Mouse (Mus musculus): Measurements from ENCODE around the gene Hist1h4c.
A peak's percentile ranks its signal among the peaks of the same experiment; 100 is the strongest.
"Not testable (repeated sequence)": the region's sequence is repeated elsewhere in the genome, so short reads cannot be mapped to it uniquely, and the experiment has no call there.

The Hist1h4c gene

DNA sequence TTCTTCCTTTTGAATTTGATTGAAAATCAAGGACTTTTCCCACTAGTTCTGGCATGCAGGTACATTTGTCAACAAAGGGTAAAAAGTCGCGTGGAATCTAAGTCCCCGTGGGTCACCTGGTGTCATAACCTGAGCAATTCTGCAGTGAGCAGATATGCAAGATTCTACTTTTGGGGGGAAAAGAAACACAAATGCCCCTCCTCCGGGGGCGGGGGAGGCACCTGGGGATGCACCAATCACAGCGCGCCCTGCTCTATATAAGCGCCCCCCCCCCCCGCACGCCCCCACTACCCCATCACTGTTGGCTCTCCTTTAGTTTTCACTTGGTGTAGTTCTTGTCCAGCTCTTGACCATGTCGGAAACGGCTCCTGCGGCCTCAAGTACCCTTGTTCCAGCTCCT, 2.7 kb downstream of the Hist1h4c start, which contains the start of gene Hist1h1t:
Gene Hist1h1t (plus strand): TSS at position 301 of the 400 bp plus-strand sequence.
- no peak for DNase-seq (ENCODE audit: low read depth, low spot score)

GRCm38 (mm10) chr13:23694956-23695355, 3.3 kb downstream of the Hist1h4c start:
- DNase-seq (ENCODE audit: low read depth, low spot score): no peak

- DNase-seq (ENCODE audit: low read depth, low spot score): no peak
These were observed 4.3 kb downstream of the Hist1h4c start for GRCm38 (mm10) chr13:23693856-23694440.

GRCm38 (mm10) chr13:23689459-23689858, 8.8 kb downstream of the Hist1h4c start:
- no peak for DNase-seq (ENCODE audit: low read depth, low spot score)

GRCm38 (mm10) chr13:23688956-23689355, 9.3 kb downstream of the Hist1h4c start:
- DNase-seq (ENCODE audit: low read depth, low spot score): no peak

DNA sequence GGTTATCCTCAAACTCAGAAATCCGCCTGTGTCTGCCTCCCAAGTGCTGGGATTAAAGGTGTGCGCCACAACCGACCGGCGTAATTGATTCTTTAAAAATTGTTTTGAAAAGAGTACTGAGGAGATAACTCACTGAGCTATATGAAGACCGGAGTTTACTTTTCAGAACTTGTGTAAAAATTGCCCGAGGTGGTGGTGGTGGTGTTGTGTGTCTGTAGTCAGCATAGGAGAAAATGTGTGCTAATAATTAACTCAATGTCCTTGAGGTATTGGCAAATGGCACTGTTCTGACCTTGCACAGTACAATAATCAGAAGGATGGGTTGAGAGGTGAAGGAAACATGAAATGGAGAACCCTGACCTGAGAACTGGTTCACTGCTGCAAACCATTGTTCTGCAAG, 10.3 kb downstream of the Hist1h4c start:
- DNase-seq (ENCODE audit: low read depth, low spot score): no peak

DNA sequence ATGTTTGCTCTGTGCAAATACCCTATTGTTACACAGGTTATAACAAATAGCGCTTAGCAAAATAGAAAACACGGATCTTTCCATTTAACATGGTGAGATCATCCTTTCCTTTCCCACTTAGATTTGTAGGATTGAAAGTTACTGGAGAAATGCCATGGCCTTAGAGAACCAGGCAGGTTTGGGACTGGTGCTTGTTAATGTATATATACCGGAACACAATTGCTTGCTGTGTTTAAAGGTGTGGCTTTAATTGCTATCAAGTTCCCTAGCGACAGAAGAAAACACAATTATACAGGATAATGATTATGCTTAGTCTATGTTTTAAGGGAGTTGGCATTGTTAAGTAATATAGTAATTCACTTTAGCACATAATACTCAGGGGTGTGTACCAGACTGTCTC, 11.1 kb downstream of the Hist1h4c start:
- no peak for DNase-seq (ENCODE audit: low read depth, low spot score)

DNA sequence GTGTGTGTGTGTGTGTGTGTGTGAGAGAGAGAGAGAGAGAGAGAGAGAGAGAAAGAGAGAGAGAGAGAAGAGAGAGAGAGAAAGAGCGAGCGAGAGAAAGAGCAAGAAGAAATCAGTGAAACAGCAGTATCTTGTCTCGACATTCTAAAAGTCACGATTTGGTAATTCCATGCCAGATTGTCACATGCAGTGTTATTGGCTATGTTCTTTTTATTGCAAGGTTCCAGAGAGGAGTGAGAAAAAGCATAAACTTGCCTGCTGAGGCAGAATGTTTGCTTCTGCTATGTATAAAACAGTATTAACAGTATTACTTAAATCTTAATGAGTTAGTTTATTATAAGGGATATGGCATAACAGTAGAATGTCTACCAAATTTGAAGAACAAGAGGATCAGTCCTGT, 12.3 kb downstream of the Hist1h4c start:
- DNase-seq (ENCODE audit: low read depth, low spot score): no peak

DNA sequence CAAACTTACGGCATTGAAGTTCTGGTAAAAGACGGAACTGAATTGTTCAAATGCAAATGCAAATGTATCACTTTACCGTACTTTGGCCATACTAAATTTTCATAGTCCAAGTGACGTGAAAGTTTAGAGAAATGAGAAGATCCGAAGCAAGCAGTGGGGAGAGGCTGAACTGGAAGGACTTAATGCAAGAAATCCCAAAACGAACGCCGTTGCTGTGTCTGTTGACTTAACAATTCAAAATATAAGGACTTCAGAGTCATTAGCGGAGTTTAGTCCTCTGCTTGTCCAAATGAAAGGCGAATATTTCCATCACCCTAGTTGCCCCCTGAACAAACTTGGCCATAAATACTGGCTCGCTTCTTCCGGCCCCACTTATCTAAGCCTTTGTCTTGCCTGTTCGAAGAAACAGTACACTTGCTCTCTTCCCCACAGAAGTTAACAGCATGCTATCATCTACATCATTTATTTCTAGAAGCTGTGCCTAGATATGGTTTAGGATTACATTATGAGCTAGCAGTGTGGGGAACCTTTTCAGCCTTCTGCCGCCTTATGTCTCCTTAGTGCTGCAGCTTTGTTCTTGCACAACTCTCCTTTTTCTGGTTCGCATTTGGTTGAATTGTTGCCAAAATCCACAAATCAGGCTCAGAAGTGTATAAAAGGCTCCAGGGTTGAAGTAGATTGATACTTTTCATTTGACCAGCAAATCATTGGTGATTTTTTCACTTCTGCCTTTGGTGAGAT, 13.0 kb downstream of the Hist1h4c start:
- no peak for DNase-seq (ENCODE audit: low read depth, low spot score)

- peak; percentile 80 for DNase-seq (ENCODE audit: low read depth, low spot score)
These were observed 13.8 kb downstream of the Hist1h4c start for GRCm38 (mm10) chr13:23684295-23684945.

- DNase-seq (ENCODE audit: low read depth, low spot score): peak; percentile 100
These were observed 14.4 kb downstream of the Hist1h4c start, which contains the start of the genes Hist1h2ac and Hist1h2bc for GRCm38 (mm10) chr13:23683755-23684281. Hist1h2ac (minus strand) TSS chr13:23683948. Hist1h2bc (plus strand) TSS chr13:23684199.

- DNase-seq (ENCODE audit: low read depth, low spot score): not testable (repeated sequence)
These were observed 15.1 kb downstream of the Hist1h4c start for GRCm38 (mm10) chr13:23682947-23683754.

GRCm38 (mm10) chr13:23682623-23682946, 15.7 kb downstream of the Hist1h4c start:
- no peak for DNase-seq (ENCODE audit: low read depth, low spot score)

DNA sequence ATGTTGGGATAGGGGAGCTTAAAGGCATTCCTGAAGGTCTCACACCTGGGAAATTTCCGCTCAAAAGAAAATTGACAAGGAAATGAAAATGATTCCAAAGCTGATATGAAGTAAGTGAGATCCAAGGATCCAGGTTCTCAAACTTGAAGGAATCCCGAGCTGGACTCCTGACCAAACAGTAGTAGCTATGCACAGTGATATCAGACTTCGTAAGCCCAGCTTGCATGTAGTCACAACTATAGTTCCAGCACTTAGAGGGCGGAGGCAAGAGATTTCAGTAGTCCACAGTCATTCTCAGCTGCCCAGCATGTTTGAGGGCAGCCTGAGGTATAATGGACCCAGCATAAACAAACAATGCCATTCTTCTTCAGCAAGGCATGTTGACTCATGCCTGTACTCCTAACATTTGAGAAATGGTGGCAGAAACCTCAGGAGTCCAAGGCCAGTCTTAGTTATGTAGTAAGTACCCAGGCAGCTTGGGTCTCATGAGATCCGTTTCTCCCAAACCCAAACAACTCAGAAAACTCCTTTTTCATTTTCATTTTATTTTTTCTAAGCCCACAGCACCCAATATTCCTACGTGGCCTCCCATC, 16.2 kb downstream of the Hist1h4c start:
- DNase-seq (ENCODE audit: low read depth, low spot score): no peak

DNA sequence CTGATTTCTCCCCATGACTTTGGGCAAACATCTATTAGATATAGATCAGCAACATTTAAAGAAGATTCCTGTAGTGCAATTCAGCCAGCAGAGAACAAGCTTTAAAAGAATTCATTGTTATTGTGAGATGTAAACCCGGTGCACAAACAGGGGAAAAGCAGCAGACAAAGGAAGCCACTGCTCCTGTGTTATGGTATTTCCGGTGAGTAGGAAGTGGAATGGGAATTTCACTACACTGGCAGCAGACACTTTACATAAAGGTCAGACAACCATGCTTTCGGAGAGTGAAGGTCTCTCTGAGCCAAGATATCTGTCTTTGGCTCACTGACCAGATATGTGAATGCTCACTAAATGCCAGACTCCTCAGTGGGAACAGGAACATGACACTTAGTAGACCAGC, 35.7 kb downstream of the Hist1h4c start:
- DNase-seq (ENCODE audit: low read depth, low spot score): no peak

DNA sequence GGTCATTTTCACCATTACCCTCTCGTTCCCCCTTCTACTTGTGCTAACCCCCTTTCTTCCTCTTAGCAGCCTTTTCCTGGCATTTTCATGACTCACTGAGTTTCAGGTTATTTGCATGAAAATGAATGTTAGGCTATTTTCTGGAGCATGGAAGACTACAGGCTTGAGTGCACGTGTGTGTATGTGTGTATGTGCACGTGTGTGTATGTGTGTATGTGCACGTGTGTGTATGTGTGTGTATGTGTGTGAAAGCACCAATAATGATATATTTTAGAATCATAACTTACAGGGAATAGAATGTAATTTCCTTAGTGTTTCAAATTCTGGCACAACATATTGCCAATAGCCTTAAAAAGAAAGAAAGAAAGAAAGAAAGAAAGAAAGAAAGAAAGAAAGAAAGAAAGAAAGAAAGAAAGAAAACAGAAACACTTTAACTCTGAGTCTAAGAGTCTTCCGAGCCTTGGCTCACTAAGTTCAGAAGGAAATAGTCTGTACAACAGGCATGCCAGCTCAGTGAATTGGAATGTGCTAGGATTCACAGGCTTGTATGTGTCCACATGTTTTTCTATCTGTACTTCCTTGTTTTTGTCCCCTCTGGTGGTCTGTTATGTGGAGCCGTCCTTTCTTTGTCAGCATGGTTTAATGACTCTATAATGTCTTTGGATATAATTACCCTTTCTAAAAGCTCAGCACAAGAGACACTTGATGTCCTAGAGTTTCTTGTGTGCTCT, 38.5 kb downstream of the Hist1h4c start:
- DNase-seq (ENCODE audit: low read depth, low spot score): no peak

Data from telencephalon, adult 2 months (tissue).